Comparison of ENCODE assay signal across 18 mouse cellular contexts in the genomic region with DNA sequence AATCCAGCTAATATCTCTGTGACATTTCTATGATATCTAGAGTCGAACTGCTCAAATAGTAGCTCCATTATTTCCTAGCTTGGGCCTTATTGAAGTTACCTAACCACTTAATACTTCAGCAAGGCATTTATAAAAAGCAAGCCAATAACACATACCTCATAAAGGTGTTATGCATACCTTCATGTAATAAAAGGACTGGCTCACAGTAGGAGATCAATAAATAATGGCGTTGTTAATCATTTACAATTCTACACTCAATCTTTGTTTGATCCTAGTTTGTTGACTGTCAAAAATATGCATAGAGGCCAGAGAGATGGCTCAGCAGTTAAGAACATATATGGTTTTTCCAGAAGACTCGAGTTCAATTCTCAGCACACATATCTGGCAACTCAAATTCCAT.
"Had no signal": no experiment of that assay in that cellular context is flagged by ENCODE, and none has a peak within 500 bp of the region (broad histone marks: within the 10 kb centered on the region; RNA-seq: fewer than 3 reads in every experiment).

No protein-coding gene starts in this region.

- H3K4me2 ChIP-seq: lung, embryonic 14.5 days; midbrain, embryonic 12.5 days; midbrain, embryonic 15.5 days; neural tube, embryonic 12.5 days; neural tube, embryonic 15.5 days; stomach, embryonic 15.5 days had no signal

- H3K27ac ChIP-seq: layer of hippocampus, adult 2 months; macrophage; midbrain, embryonic 12.5 days; midbrain, embryonic 15.5 days; neural tube, embryonic 12.5 days; neural tube, embryonic 15.5 days; stomach, embryonic 15.5 days had no signal

- DNase-seq: kidney, adult 18-20 months; kidney, adult 9 months; kidney, postnatal 14 days; layer of hippocampus, adult 9-11 months; lung, embryonic 14.5 days; right cerebral cortex, adult 18-20 months; right cerebral cortex, postnatal 14 days; right cerebral cortex, postnatal 4 days; thymus, adult 18-20 months; thymus, postnatal 36 days had no signal

- H3K27me3 ChIP-seq: midbrain, embryonic 12.5 days; midbrain, embryonic 15.5 days; neural tube, embryonic 12.5 days; neural tube, embryonic 15.5 days; stomach, embryonic 15.5 days had no signal

- H3K36me3 ChIP-seq: midbrain, embryonic 15.5 days; neural tube, embryonic 12.5 days; neural tube, embryonic 15.5 days; stomach, embryonic 15.5 days had no signal

- ATAC-seq: lung, postnatal 0 days; midbrain, embryonic 15.5 days had no signal

- H3K4me1 ChIP-seq: midbrain, embryonic 15.5 days; stomach, embryonic 15.5 days had no signal

- H3K4me3 ChIP-seq: layer of hippocampus, adult 2 months; midbrain, embryonic 12.5 days; midbrain, embryonic 15.5 days; neural tube, embryonic 12.5 days; neural tube, embryonic 15.5 days; stomach, embryonic 15.5 days had no signal

- H3K9me3 ChIP-seq: midbrain, embryonic 12.5 days; midbrain, embryonic 15.5 days; neural tube, embryonic 12.5 days; neural tube, embryonic 15.5 days; stomach, embryonic 15.5 days had no signal

- H3K9ac ChIP-seq: lung, embryonic 14.5 days; midbrain, embryonic 12.5 days; midbrain, embryonic 15.5 days; neural tube, embryonic 12.5 days; neural tube, embryonic 15.5 days; stomach, embryonic 15.5 days had no signal
